Mouse (Mus musculus): ENCODE data around the gene Frrs1. TPM values are rescaled to one million over a fixed set of nuclear protein-coding genes. Genes with fewer than 3 reads are reported as not detected.

Gene Frrs1
- polyA plus RNA-seq, 1 experiment from 2014 or later, result 4.0 TPM

- no peak for ATAC-seq (ENCODE audit: low FRiP score, low read depth)
- WGBS, result 89% methylated on average over 1 of the region's 1 CpGs
- no peaks in the 10 kb centered on the region for H3K27me3 ChIP-seq (replicated peaks)
- no peaks in the 10 kb centered on the region for H3K9me3 ChIP-seq
- no peak overlapping the region for H3K4me2 ChIP-seq (replicated peaks)
- no peaks in the 10 kb centered on the region for H3K36me3 ChIP-seq
- H3K9ac ChIP-seq, result no peak overlapping the region
- H3K4me1 ChIP-seq, result no peaks in the 10 kb centered on the region
- H3K4me3 ChIP-seq, result no peak overlapping the region
- no peak overlapping the region for H3K27ac ChIP-seq
Measured at GRCm38 (mm10) chr3:116933158-116933557, 73.9 kb downstream of the Frrs1 start.

- no peaks in the 10 kb centered on the region for H3K36me3 ChIP-seq
- ATAC-seq (ENCODE audit: low FRiP score, low read depth), result no peak
Measured at GRCm38 (mm10) chr3:116936934-116937691, 77.8 kb downstream of the Frrs1 start.

GRCm38 (mm10) chr3:116940804-116941558, 81.7 kb downstream of the Frrs1 start:
- H3K4me1 ChIP-seq, result no peaks in the 10 kb centered on the region
- WGBS, result 85% methylated on average over 10 of the region's 10 CpGs
- H3K9ac ChIP-seq, result no peak overlapping the region
- no peaks in the 10 kb centered on the region for H3K36me3 ChIP-seq
- ATAC-seq (ENCODE audit: low FRiP score, low read depth), result no peak
- H3K27me3 ChIP-seq (replicated peaks), result no peaks in the 10 kb centered on the region
- no peaks in the 10 kb centered on the region for H3K9me3 ChIP-seq
- no peak overlapping the region for H3K4me3 ChIP-seq
- H3K27ac ChIP-seq, result no peak overlapping the region
- H3K4me2 ChIP-seq (replicated peaks), result no peak overlapping the region

More at GRCm38 (mm10) chr3:116936934-116937691, 77.8 kb downstream of the Frrs1 start:
- H3K4me1 ChIP-seq, result no peaks in the 10 kb centered on the region
- no peak overlapping the region for H3K27ac ChIP-seq
- no peaks in the 10 kb centered on the region for H3K9me3 ChIP-seq
- 64% methylated on average over 4 of the region's 4 CpGs for WGBS
- H3K4me2 ChIP-seq (replicated peaks), result no peak overlapping the region
- H3K9ac ChIP-seq, result no peak overlapping the region
- no peak overlapping the region for H3K4me3 ChIP-seq
- no peaks in the 10 kb centered on the region for H3K27me3 ChIP-seq (replicated peaks)

GRCm38 (mm10) chr3:116941559-116942117, 82.4 kb downstream of the Frrs1 start:
- ATAC-seq (ENCODE audit: low FRiP score, low read depth), result no peak
- no peak overlapping the region for H3K9ac ChIP-seq
- no peaks in the 10 kb centered on the region for H3K9me3 ChIP-seq
- no peak overlapping the region for H3K27ac ChIP-seq
- no peaks in the 10 kb centered on the region for H3K36me3 ChIP-seq
- WGBS, result 87% methylated on average over 1 of the region's 1 CpGs
- no peaks in the 10 kb centered on the region for H3K4me1 ChIP-seq
- no peak overlapping the region for H3K4me2 ChIP-seq (replicated peaks)
- H3K4me3 ChIP-seq, result no peak overlapping the region
- no peaks in the 10 kb centered on the region for H3K27me3 ChIP-seq (replicated peaks)

- H3K4me1 ChIP-seq, result no peaks in the 10 kb centered on the region
- WGBS, result 68% methylated on average over 6 of the region's 6 CpGs
- ATAC-seq (ENCODE audit: low FRiP score, low read depth), result no peak
- no peaks in the 10 kb centered on the region for H3K27me3 ChIP-seq (replicated peaks)
- H3K9ac ChIP-seq, result no peak overlapping the region
- no peak overlapping the region for H3K4me3 ChIP-seq
- H3K9me3 ChIP-seq, result no peaks in the 10 kb centered on the region
- H3K4me2 ChIP-seq (replicated peaks), result no peak overlapping the region
- H3K27ac ChIP-seq, result no peak overlapping the region
- no peaks in the 10 kb centered on the region for H3K36me3 ChIP-seq
Measured at GRCm38 (mm10) chr3:116942751-116943150, 83.5 kb downstream of the Frrs1 start.

- H3K4me2 ChIP-seq (replicated peaks), result no peak overlapping the region
- no peak overlapping the region for H3K27ac ChIP-seq
- no peaks in the 10 kb centered on the region for H3K36me3 ChIP-seq
- H3K9ac ChIP-seq, result no peak overlapping the region
- no peaks in the 10 kb centered on the region for H3K27me3 ChIP-seq (replicated peaks)
- no peaks in the 10 kb centered on the region for H3K4me1 ChIP-seq
- WGBS, result 82% methylated on average over 4 of the region's 4 CpGs
- H3K9me3 ChIP-seq, result no peaks in the 10 kb centered on the region
- H3K4me3 ChIP-seq, result no peak overlapping the region
- no peak for ATAC-seq (ENCODE audit: low FRiP score, low read depth)
Measured at GRCm38 (mm10) chr3:116943422-116943821, 84.2 kb downstream of the Frrs1 start.

- no peaks in the 10 kb centered on the region for H3K36me3 ChIP-seq
- no peaks in the 10 kb centered on the region for H3K9me3 ChIP-seq
- no peak overlapping the region for H3K27ac ChIP-seq
- ATAC-seq (ENCODE audit: low FRiP score, low read depth), result no peak
- no peaks in the 10 kb centered on the region for H3K27me3 ChIP-seq (replicated peaks)
- H3K4me3 ChIP-seq, result no peak overlapping the region
- H3K4me1 ChIP-seq, result no peaks in the 10 kb centered on the region
- WGBS, result 86% methylated on average over 4 of the region's 4 CpGs
- no peak overlapping the region for H3K9ac ChIP-seq
- no peak overlapping the region for H3K4me2 ChIP-seq (replicated peaks)
Measured at GRCm38 (mm10) chr3:116946476-116946875, 87.2 kb downstream of the Frrs1 start.

GRCm38 (mm10) chr3:116950665-116951115, 91.4 kb downstream of the Frrs1 start:
- Histone ChIP-seq H3K9me3 (no peaks in the 10 kb centered on the region), H3K27me3 (replicated peaks) (no peaks in the 10 kb centered on the region), H3K4me2 (replicated peaks) (no peak overlapping the region), H3K36me3 (no peaks in the 10 kb centered on the region), H3K27ac (no peak overlapping the region), H3K4me1 (no peaks in the 10 kb centered on the region), H3K4me3 (no peak overlapping the region), H3K9ac (no peak overlapping the region)
- WGBS, result 88% methylated on average over 6 of the region's 6 CpGs
- no peak for ATAC-seq (ENCODE audit: low FRiP score, low read depth)

- 95% methylated on average over 3 of the region's 3 CpGs for WGBS
Measured at GRCm38 (mm10) chr3:116951489-116951888, 92.2 kb downstream of the Frrs1 start.

GRCm38 (mm10) chr3:116952242-116952899, 93.1 kb downstream of the Frrs1 start:
- no peaks in the 10 kb centered on the region for H3K4me1 ChIP-seq
- ATAC-seq (ENCODE audit: low FRiP score, low read depth), result no peak
- H3K9ac ChIP-seq, result no peak overlapping the region
- no peaks in the 10 kb centered on the region for H3K36me3 ChIP-seq
- no peak overlapping the region for H3K4me3 ChIP-seq
- H3K9me3 ChIP-seq, result no peaks in the 10 kb centered on the region
- H3K4me2 ChIP-seq (replicated peaks), result no peak overlapping the region
- WGBS, result 81% methylated on average over 8 of the region's 8 CpGs
- H3K27ac ChIP-seq, result no peak overlapping the region
- no peaks in the 10 kb centered on the region for H3K27me3 ChIP-seq (replicated peaks)

More at GRCm38 (mm10) chr3:116951489-116951888, 92.2 kb downstream of the Frrs1 start:
- H3K4me1 ChIP-seq, result no peaks in the 10 kb centered on the region
- ATAC-seq (ENCODE audit: low FRiP score, low read depth), result no peak
- H3K27ac ChIP-seq, result no peak overlapping the region
- no peaks in the 10 kb centered on the region for H3K27me3 ChIP-seq (replicated peaks)
- H3K9ac ChIP-seq, result no peak overlapping the region
- no peak overlapping the region for H3K4me3 ChIP-seq
- no peaks in the 10 kb centered on the region for H3K9me3 ChIP-seq
- H3K4me2 ChIP-seq (replicated peaks), result no peak overlapping the region
- no peaks in the 10 kb centered on the region for H3K36me3 ChIP-seq

GRCm38 (mm10) chr3:116953366-116953765, 94.1 kb downstream of the Frrs1 start:
- Histone ChIP-seq H3K4me3 (no peak overlapping the region), H3K4me2 (replicated peaks) (no peak overlapping the region), H3K27ac (no peak overlapping the region), H3K9ac (no peak overlapping the region), H3K36me3 (no peaks in the 10 kb centered on the region), H3K27me3 (replicated peaks) (no peaks in the 10 kb centered on the region), H3K9me3 (no peaks in the 10 kb centered on the region), H3K4me1 (no peaks in the 10 kb centered on the region)
- ATAC-seq (ENCODE audit: low FRiP score, low read depth), result no peak
- WGBS, result 81% methylated on average over 6 of the region's 6 CpGs

- Histone ChIP-seq H3K36me3 (no peaks in the 10 kb centered on the region), H3K4me3 (no peak overlapping the region), H3K9me3 (no peaks in the 10 kb centered on the region), H3K4me1 (no peaks in the 10 kb centered on the region), H3K27me3 (replicated peaks) (no peaks in the 10 kb centered on the region), H3K9ac (no peak overlapping the region), H3K27ac (no peak overlapping the region), H3K4me2 (replicated peaks) (no peak overlapping the region)
- 73% methylated on average over 6 of the region's 6 CpGs for WGBS
- ATAC-seq (ENCODE audit: low FRiP score, low read depth), result no peak
Measured at GRCm38 (mm10) chr3:116955061-116955460, 95.8 kb downstream of the Frrs1 start.
